Mouse (Mus musculus) right cerebral cortex, postnatal 14 days (tissue): ENCODE measurements around the gene Tmem109.

ENCODE experiments used
- DNase-seq: peaks from one replicate; pipeline ENCODE4 v3.0.0; 2022

Gene Tmem109

GRCm38 (mm10) chr19:10880975-10881425 lies 801 bp downstream of the Tmem109 start:
- no peak for DNase-seq

GRCm38 (mm10) chr19:10880085-10880974 lies 1.5 kb downstream of the Tmem109 start:
- DNase-seq = no peak

- DNase-seq = no peak
These were observed 3.5 kb downstream of the Tmem109 start for GRCm38 (mm10) chr19:10878201-10878837.

GRCm38 (mm10) chr19:10871328-10871961 lies 10.4 kb downstream of the Tmem109 start:
- no peak for DNase-seq

GRCm38 (mm10) chr19:10870676-10871075 lies 11.1 kb downstream of the Tmem109 start:
- DNase-seq = no peak

- no peak for DNase-seq
These were observed 11.8 kb downstream of the Tmem109 start, which contains the start of gene Tmem132a for GRCm38 (mm10) chr19:10869886-10870527. Gene Tmem132a, minus strand, starts transcription at chr19:10869940.

GRCm38 (mm10) chr19:10869241-10869885 lies 12.4 kb downstream of the Tmem109 start:
- DNase-seq = peak; percentile 81

- DNase-seq = no peak
These were observed 13.1 kb downstream of the Tmem109 start for GRCm38 (mm10) chr19:10868623-10869141.

GRCm38 (mm10) chr19:10867946-10868622 lies 13.7 kb downstream of the Tmem109 start:
- no peak for DNase-seq

- no peak for DNase-seq
These were observed 15.4 kb downstream of the Tmem109 start for GRCm38 (mm10) chr19:10866351-10866750.

- DNase-seq = no peak
These were observed 21.7 kb downstream of the Tmem109 start for GRCm38 (mm10) chr19:10860072-10860497.

GRCm38 (mm10) chr19:10856520-10856919 lies 25.3 kb downstream of the Tmem109 start:
- no peak for DNase-seq

- DNase-seq = no peak
These were observed 26.4 kb downstream of the Tmem109 start for GRCm38 (mm10) chr19:10855422-10855821.

- no peak for DNase-seq
These were observed 34.3 kb downstream of the Tmem109 start for GRCm38 (mm10) chr19:10847311-10848087.

- DNase-seq = no peak
These were observed 35.7 kb downstream of the Tmem109 start for GRCm38 (mm10) chr19:10846150-10846549.

- no peak for DNase-seq
These were observed 36.3 kb downstream of the Tmem109 start for GRCm38 (mm10) chr19:10845454-10845853.

GRCm38 (mm10) chr19:10844206-10844605 lies 37.6 kb downstream of the Tmem109 start:
- DNase-seq = no peak

GRCm38 (mm10) chr19:10842914-10843313 lies 38.9 kb downstream of the Tmem109 start:
- DNase-seq = no peak

GRCm38 (mm10) chr19:10841721-10842626 lies 39.8 kb downstream of the Tmem109 start:
- no peak for DNase-seq
